Mouse (Mus musculus): ENCODE measurements at regions not wholly inside any gene's neighbourhood (a gene's known extent, or its start where the extent isn't known, plus 50 kb on each side); places are given as distances from the start of the nearest gene placed in this dataset.

DNA sequence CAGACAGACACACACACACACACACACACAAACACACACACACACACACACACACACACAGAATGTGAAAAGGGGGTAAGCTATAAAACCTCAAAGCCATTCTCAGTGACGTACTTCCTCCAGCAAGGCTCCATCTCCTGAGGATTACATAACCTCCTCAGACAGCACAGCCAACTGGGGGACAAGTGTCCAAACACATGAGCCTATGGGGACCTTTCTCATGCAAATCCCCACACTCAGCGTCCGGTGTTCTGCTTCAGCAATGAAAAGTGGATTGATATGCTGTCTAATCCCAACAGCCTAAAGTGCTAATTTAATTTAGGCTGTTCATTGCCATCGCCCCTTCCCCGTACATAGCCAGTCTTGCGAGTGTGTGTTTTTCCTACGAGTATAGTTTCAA lies 206.9 kb downstream of the Phlda1 start:
- TF ChIP-seq CTCF (IDR thresholded peaks at IDR 0.05): no peak
- no peak for TF ChIP-seq EP300 (IDR thresholded peaks at IDR 0.05)

Data from lung, postnatal 0 days (tissue).